Mouse (Mus musculus): ENCODE data around the gene Gm4131.

GRCm38 (mm10) chr14:62455570-62455879 is 111.2 kb downstream of the Gm4131 start:
- no peak for TF ChIP-seq MYOG (IDR thresholded peaks at IDR 0.05; ENCODE audit: control insufficient read depth in 1 of 3, insufficient read depth in 1 of 3, insufficient read length in 2 of 3, low read depth in 2 of 3)
- no peak for TF ChIP-seq TCF12 (IDR thresholded peaks at IDR 0.05; ENCODE audit: insufficient read depth, poor library complexity, severe bottlenecking)

All from myocyte (in vitro differentiated cells).